Mouse (Mus musculus) myocyte (in vitro differentiated cells): ENCODE results near the gene Cpn1. TPM values are rescaled to one million over a fixed set of nuclear protein-coding genes. Genes with fewer than 3 reads are reported as not detected.

Experiments
- H3K27me3 ChIP-seq: one replicate; pipeline ENCODE4 v1.6.1; 2011; ENCODE audit not compliant: control insufficient read depth, insufficient read depth, insufficient read length
- H3K36me3 ChIP-seq: one replicate; pipeline ENCODE4 v1.6.1; 2011; ENCODE audit not compliant: control insufficient read depth, insufficient read depth
- H3K4me2 ChIP-seq: one replicate; pipeline ENCODE4 v1.6.1; 2011; ENCODE audit warnings: low read depth, control low read depth
- H3K4me3 ChIP-seq: one replicate; pipeline ENCODE4 v1.5.1; 2011; ENCODE audit warnings: mild to moderate bottlenecking, control low read depth, moderate library complexity
- H3K79me2 ChIP-seq: one replicate; pipeline ENCODE4 v1.6.1; 2011; ENCODE audit not compliant: control insufficient read depth, insufficient read depth
- H3ac ChIP-seq: one replicate; pipeline ENCODE4 v1.6.1; 2011; ENCODE audit not compliant: control insufficient read depth, insufficient read length
- CEBPB ChIP-seq: IDR thresholded peaks from 2 replicates; pipeline ENCODE4 v1.6.1; 2011; ENCODE audit warnings: mild to moderate bottlenecking, moderate library complexity; ENCODE audit not compliant: poor library complexity, insufficient read depth, severe bottlenecking
- E2F4 ChIP-seq: IDR thresholded peaks from one replicate; pipeline ENCODE4 v1.6.1; 2011; ENCODE audit warnings: mild to moderate bottlenecking, control low read depth, moderate library complexity; ENCODE audit not compliant: insufficient read depth
- MAX ChIP-seq: IDR thresholded peaks from one replicate; pipeline ENCODE4 v1.6.1; 2011; ENCODE audit warnings: low read depth, mild to moderate bottlenecking, control low read depth
- MYOD1 ChIP-seq, 3 experiments: IDR thresholded peaks; one replicate each; pipeline ENCODE4 v1.6.1; 2011; ENCODE audit warnings: control low read depth in 2 of 3, low read depth in 2 of 3, mild to moderate bottlenecking in 2 of 3, moderate library complexity in 1 of 3; ENCODE audit not compliant: insufficient read length in 2 of 3, control insufficient read depth in 1 of 3
- MYOG ChIP-seq, 3 experiments: IDR thresholded peaks; one replicate each; pipeline ENCODE4 v1.6.1; 2011; ENCODE audit warnings: control low read depth in 2 of 3, low read depth in 2 of 3, mild to moderate bottlenecking in 2 of 3; ENCODE audit not compliant: insufficient read length in 2 of 3, control insufficient read depth in 1 of 3, insufficient read depth in 1 of 3
- POLR2A ChIP-seq: IDR thresholded peaks from one replicate; pipeline ENCODE4 v1.6.1; 2011; ENCODE audit warnings: low read depth, mild to moderate bottlenecking, control low read depth, moderate library complexity; ENCODE audit not compliant: insufficient read length
- POLR2AphosphoS2 ChIP-seq: IDR thresholded peaks from one replicate; pipeline ENCODE4 v1.6.1; 2011; ENCODE audit warnings: low read depth, control low read depth; ENCODE audit not compliant: insufficient read length
- REST ChIP-seq: IDR thresholded peaks from one replicate; pipeline ENCODE4 v1.6.1; 2011; ENCODE audit warnings: mild to moderate bottlenecking, control low read depth, moderate library complexity; ENCODE audit not compliant: insufficient read depth, insufficient read length
- SRF ChIP-seq: IDR thresholded peaks from one replicate; pipeline ENCODE4 v1.6.1; 2011; ENCODE audit warnings: low read depth; ENCODE audit not compliant: control insufficient read depth, insufficient read length
- TCF12 ChIP-seq: IDR thresholded peaks from one replicate; pipeline ENCODE4 v1.6.1; 2011; ENCODE audit warnings: mild to moderate bottlenecking, control low read depth; ENCODE audit not compliant: poor library complexity, insufficient read depth, severe bottlenecking
- TCF3 ChIP-seq: IDR thresholded peaks from one replicate; pipeline ENCODE4 v1.6.1; 2011; ENCODE audit warnings: low read depth, control low read depth; ENCODE audit not compliant: insufficient read length
- USF1 ChIP-seq: IDR thresholded peaks from one replicate; pipeline ENCODE4 v1.6.1; 2011; ENCODE audit warnings: low read depth, mild to moderate bottlenecking, control low read depth, moderate library complexity
- polyA plus RNA-seq: library from polyadenylated mRNA; unstranded; fragments of >200 nt; fragmentation: generic; extraction: Trizol; gene quantifications from one replicate; pipeline ENCODE4 v1.2.1, GENCODE M21; 2012; ENCODE audit warnings: missing spikeins

The Cpn1 gene
- polyA plus RNA-seq, 1 experiment: not detected

DNA sequence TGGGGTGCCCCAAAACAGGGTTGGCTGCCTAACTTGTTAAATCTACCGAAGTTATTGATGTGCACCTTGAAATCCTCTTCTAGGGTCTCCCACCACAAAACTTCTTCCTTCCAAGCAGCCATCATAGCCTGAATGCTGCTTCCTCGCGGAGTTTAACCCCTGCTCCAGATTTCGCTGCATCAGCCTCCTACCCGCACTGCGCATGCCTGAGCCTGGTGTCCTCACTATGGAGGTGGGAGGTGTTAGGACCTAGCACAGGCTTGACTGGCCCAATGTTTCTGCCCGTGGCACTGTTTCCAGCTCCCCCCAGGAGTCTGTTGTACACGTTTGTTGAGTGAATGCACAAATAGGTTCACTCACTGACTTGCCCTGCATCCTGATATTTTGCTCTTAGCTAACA, 4.0 kb upstream of the Cpn1 start:
- Histone ChIP-seq H3K27me3 (peaks cover 9% of the 10 kb centered on the region), H3K4me3 (no peak overlapping the region), H3K4me2 (no peak overlapping the region), H3ac (no peak overlapping the region), H3K79me2 (no peaks in the 10 kb centered on the region), H3K36me3 (no peaks in the 10 kb centered on the region)
- TF ChIP-seq MYOG (IDR thresholded peaks at IDR 0.05; ENCODE audit: control insufficient read depth in 1 of 3, insufficient read depth in 1 of 3, insufficient read length in 2 of 3, low read depth in 2 of 3) (no peak), CEBPB (no peak), MAX (no peak), SRF (no peak)

DNA sequence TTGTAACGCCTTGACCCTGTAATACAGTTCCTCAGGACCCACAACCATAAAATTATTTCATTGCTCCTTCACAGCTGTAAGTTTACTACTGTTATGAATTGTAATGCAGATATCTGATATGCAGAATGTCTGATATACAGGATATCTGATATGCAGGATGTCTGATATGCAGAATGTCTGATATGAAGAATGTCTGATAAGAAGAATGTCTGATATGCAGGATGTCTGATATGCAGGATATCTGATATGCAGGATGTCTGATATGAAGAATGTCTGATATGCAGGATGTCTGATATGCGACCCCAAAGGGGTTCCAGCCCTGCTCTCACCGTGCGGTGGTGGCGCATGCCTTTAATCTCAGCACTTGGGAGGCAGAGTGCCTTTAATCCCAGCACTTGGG, 4.4 kb downstream of the Cpn1 start:
- Histone ChIP-seq H3K79me2 (no peaks in the 10 kb centered on the region), H3K4me2 (no peak overlapping the region), H3ac (no peak overlapping the region), H3K36me3 (no peaks in the 10 kb centered on the region), H3K4me3 (no peak overlapping the region), H3K27me3 (peaks cover 24% of the 10 kb centered on the region)
- no peak for TF ChIP-seq MYOG (IDR thresholded peaks at IDR 0.05; ENCODE audit: control insufficient read depth in 1 of 3, insufficient read depth in 1 of 3, insufficient read length in 2 of 3, low read depth in 2 of 3)
- no peak for TF ChIP-seq POLR2AphosphoS2
- no peak for TF ChIP-seq USF1

DNA sequence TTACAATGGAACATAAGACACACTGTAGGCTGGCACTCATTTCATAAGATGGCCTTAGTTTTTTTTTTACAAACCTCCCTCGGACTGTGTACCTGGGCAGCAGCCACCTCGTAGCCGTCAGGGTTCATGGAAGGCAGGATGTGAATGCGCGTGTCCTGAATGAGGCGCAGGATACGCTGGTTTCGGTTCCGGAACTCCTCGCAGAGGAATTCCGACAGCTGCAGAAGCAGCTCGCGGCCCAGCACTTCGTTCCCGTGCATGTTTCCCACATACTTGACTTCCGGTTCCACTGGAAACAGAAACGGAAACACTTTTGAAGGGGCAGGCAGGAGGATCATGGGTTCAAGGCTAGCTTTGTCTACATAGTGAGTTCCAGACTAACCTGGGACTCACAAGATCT, 5.6 kb downstream of the Cpn1 start:
- Histone ChIP-seq H3K4me2 (no peak overlapping the region), H3K79me2 (no peaks in the 10 kb centered on the region), H3ac (no peak overlapping the region), H3K27me3 (peaks cover 15% of the 10 kb centered on the region), H3K36me3 (no peaks in the 10 kb centered on the region), H3K4me3 (no peak overlapping the region)
- TF ChIP-seq POLR2AphosphoS2 (no peak), TCF12 (no peak), SRF (no peak), MYOD1 (IDR thresholded peaks at IDR 0.05; ENCODE audit: control insufficient read depth in 1 of 3, insufficient read length in 2 of 3, low read depth in 2 of 3) (no peak), USF1 (no peak), E2F4 (no peak), REST (no peak), MAX (no peak), MYOG (IDR thresholded peaks at IDR 0.05; ENCODE audit: control insufficient read depth in 1 of 3, insufficient read depth in 1 of 3, insufficient read length in 2 of 3, low read depth in 2 of 3) (no peak), CEBPB (no peak), POLR2A (no peak), TCF3 (no peak)

DNA sequence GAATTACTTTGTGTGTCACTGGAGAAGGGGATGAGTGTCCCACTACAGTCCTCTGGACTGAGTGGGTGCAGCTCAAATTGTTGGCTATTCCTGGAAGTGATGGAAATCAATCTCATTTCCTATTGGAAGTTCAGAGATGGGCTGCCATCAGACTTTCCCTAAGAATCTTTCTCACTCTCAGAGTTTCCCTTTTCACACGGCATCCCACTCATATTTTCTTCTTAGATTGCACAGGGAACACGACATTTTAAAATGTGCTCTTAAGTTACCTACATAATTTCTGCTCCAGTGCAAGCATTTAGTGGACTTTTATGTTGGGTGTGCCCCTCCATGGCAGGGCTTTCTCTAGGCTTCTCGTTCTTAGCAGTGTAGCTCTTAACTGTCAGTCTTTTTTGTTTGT, 8.6 kb downstream of the Cpn1 start:
- H3K4me3 ChIP-seq: no peak overlapping the region
- no peak overlapping the region for H3K4me2 ChIP-seq
- no peaks in the 10 kb centered on the region for H3K36me3 ChIP-seq
- TF ChIP-seq USF1 (no peak), REST (no peak), SRF (no peak), POLR2A (no peak), CEBPB (no peak), MYOD1 (IDR thresholded peaks at IDR 0.05; ENCODE audit: control insufficient read depth in 1 of 3, insufficient read length in 2 of 3, low read depth in 2 of 3) (no peak), MYOG (IDR thresholded peaks at IDR 0.05; ENCODE audit: control insufficient read depth in 1 of 3, insufficient read depth in 1 of 3, insufficient read length in 2 of 3, low read depth in 2 of 3) (no peak)
- H3ac ChIP-seq: no peak overlapping the region
- no peaks in the 10 kb centered on the region for H3K27me3 ChIP-seq
- H3K79me2 ChIP-seq: no peaks in the 10 kb centered on the region

DNA sequence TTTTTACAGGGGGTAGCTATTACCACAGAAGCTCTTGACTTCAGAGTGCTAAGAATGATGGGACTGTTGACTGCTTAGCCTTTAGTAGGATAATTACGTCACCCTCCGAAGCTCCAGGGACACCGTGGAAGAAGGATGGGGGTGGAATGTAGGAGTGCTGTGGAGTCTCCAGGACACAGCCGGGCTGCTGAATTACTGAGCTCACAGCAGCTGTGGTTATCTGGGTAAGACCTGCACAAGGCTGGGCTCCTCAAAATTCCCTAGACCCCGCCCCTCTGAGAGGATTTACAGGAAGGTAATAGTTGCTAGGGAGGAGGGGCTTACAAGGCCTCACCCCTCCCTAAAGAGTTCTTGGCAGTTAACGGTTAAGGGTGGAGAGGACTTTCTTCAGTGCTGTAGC, 9.7 kb downstream of the Cpn1 start:
- Histone ChIP-seq H3K4me3 (no peak overlapping the region), H3K27me3 (no peaks in the 10 kb centered on the region), H3K4me2 (no peak overlapping the region), H3K79me2 (no peaks in the 10 kb centered on the region), H3K36me3 (no peaks in the 10 kb centered on the region), H3ac (no peak overlapping the region)
- TF ChIP-seq MYOD1 (IDR thresholded peaks at IDR 0.05; ENCODE audit: control insufficient read depth in 1 of 3, insufficient read length in 2 of 3, low read depth in 2 of 3): no peak
- TF ChIP-seq E2F4: no peak
- no peak for TF ChIP-seq MAX
- no peak for TF ChIP-seq TCF3
- TF ChIP-seq POLR2A: no peak
- no peak for TF ChIP-seq MYOG (IDR thresholded peaks at IDR 0.05; ENCODE audit: control insufficient read depth in 1 of 3, insufficient read depth in 1 of 3, insufficient read length in 2 of 3, low read depth in 2 of 3)

DNA sequence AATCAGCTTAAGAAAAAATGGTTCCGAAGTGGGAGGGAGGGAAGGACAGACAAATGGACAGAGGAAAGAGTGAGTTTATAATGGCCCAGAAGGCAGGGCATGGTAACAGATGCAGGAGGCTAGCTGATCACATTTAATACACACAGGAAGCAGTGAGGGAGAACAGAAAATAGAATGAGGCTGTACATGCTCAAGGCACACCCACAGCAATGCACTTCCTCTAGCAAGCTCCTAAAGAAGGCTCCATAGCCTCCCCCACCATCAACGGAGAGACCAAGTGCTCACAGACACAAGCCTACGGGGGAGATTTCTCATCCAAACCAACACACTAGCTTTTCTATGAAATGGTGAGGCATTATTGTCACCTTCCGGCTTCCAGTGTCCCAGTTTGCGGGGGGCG, 12.1 kb downstream of the Cpn1 start:
- no peaks in the 10 kb centered on the region for H3K79me2 ChIP-seq
- no peaks in the 10 kb centered on the region for H3K27me3 ChIP-seq
- TF ChIP-seq REST: no peak
- TF ChIP-seq POLR2A: no peak
- no peak overlapping the region for H3K4me2 ChIP-seq
- no peaks in the 10 kb centered on the region for H3K36me3 ChIP-seq
- no peak overlapping the region for H3K4me3 ChIP-seq
- no peak overlapping the region for H3ac ChIP-seq
